Mouse (Mus musculus) right cerebral cortex, adult 18-20 months (tissue): ENCODE measurements at regions not wholly inside any gene's neighbourhood (a gene's known extent, or its start where the extent isn't known, plus 50 kb on each side); places are given as distances from the start of the nearest gene placed in this dataset.

Experiments used
- DNase-seq: peaks from one replicate; pipeline ENCODE4 v3.0.0; 2022; ENCODE audit warnings: mixed read lengths

GRCm38 (mm10) chr10:113285483-113285882 is 356.7 kb upstream of the Atxn7l3b start:
- DNase-seq: no peak

DNA sequence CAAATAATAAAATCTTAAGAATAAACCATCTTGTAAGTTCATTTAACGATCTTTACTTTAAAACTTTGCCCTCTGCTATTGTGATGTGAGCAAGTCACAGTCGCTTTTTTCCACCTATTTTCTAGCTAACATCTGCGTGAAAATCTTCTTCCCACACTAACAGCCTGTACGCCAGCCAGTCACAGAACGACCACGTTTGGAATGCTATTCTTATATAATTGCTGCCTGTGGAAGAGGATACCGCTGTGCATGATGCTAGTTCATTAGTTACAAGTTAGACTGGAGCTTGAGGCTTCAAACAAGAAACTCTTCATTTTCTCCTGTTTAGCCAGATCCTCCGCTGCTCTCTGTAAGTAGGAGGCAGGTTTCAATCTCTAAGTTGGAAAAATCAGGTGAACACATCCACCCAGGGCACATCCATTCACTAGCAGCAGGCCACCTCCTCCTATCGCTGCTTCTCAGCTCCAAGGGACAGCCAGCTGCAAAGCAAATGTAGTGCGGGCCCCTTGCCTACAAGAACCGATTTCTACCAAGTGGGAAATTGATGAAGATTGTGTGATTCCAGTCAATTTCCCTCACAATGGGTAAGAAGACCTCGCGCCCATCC is 312.1 kb upstream of the Atxn7l3b start:
- peak; percentile 28 for DNase-seq
